Mouse (Mus musculus) layer of hippocampus, adult 2 months (tissue): ENCODE measurements around the gene 0610037L13Rik. TPM values are rescaled to one million over a fixed set of nuclear protein-coding genes. Genes with fewer than 3 reads are reported as not detected.

Source experiments
- DNase-seq, 2 experiments: peaks; one replicate each; pipeline ENCODE4 v3.0.0; 2022; ENCODE audit warnings: low spot score in 2 of 2
- H3K27ac ChIP-seq: fragments of 200-600 bp; 2 replicates; pipeline ENCODE4 v1.8.1; 2022
- H3K4me3 ChIP-seq: fragments of 200-600 bp; 2 replicates; pipeline ENCODE4 v1.8.1; 2022; ENCODE audit warnings: mild to moderate bottlenecking
- CTCF ChIP-seq: fragments of 200-600 bp; conservative IDR thresholded peaks from 2 replicates; pipeline ENCODE4 v1.8.1; 2022; ENCODE audit warnings: antibody characterized with exemption, mild to moderate bottlenecking, moderate library complexity
- long read RNA-seq, 2 experiments: library from polyadenylated mRNA; stranded (forward); transcript quantifications; one replicate each; pipeline ENCODE4 v2.0.0; 2021; ENCODE audit warnings: borderline mapping rate in 2 of 2
- total RNA-seq, 2 experiments: library from RNA; stranded (reverse); gene quantifications; 2 replicates each; pipeline ENCODE4 v1.2.3; 2021

The 0610037L13Rik gene
- total RNA-seq, result 10 to 100 TPM; 69.2 to 74.3 TPM
- long read RNA-seq, experiment 1, transcript 0610037L13Rik-207 (7 exons, 1,551 nt), result minor isoform, 9 of 46 reads
- long read RNA-seq, experiment 1, transcript 0610037L13Rik-206 (7 exons, 835 nt), result minor isoform, 6 of 46 reads
- long read RNA-seq, experiment 1, transcript 0610037L13Rik-212 (8 exons, 2,997 nt), result major isoform, 16 of 46 reads
- long read RNA-seq, experiment 1, partial matches to known transcripts, result 6 of 46 reads
- long read RNA-seq, experiment 1, other reads (novel, unspliced or antisense), result 9 of 46 reads
- long read RNA-seq, experiment 2, transcript 0610037L13Rik-207 (7 exons, 1,551 nt), result minor isoform, 12 of 71 reads
- long read RNA-seq, experiment 2, transcript 0610037L13Rik-206 (7 exons, 835 nt), result minor isoform, 6 of 71 reads
- long read RNA-seq, experiment 2, transcript 0610037L13Rik-212 (8 exons, 2,997 nt), result major isoform, 38 of 71 reads
- long read RNA-seq, experiment 2, partial matches to known transcripts, result 2 of 71 reads
- long read RNA-seq, experiment 2, other reads (novel, unspliced or antisense), result 11 of 71 reads

DNA sequence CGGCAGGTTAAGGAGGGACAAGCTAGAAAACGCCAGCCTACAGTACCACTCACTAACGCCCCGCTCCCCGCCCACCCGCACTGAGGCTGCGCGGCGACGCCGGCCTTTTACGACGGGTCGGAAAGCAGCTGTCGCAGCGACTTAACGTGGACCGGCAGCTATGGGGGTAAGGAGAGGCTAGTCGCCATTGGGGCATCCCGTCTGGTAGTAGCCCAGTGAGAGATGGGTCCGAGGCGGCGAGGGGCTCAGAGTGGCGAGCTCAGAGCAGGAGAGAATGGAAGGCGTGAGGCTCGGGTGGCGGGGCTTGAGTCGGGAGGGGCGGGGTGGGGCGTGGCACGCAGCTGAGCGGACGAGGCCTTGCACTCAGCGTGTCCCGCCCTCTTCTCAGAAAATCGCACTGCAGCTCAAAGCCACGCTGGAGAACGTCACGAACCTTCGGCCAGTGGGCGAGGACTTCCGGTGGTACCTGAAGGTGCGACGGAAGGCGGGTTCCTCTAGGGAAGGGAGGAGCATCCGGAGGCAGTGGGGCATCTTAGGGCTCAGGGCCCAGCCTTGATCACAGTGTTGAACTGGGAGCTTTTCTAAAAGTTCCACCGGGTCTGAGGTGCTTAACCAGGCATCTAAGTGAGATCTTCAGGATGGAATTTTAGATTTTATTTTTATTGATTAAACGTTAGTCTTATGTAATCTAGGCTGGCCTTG is at the start of gene 0610037L13Rik:
TSS of gene 0610037L13Rik (plus strand) at position 83 of the 702 bp plus-strand sequence.
- Histone ChIP-seq H3K4me3 (peak within 1 kb of the TSS; percentile 60), H3K27ac (peak within 1 kb of the TSS; percentile 88)
- no peak for TF ChIP-seq CTCF
- DNase-seq, result peak; percentile 90 to 96

DNA sequence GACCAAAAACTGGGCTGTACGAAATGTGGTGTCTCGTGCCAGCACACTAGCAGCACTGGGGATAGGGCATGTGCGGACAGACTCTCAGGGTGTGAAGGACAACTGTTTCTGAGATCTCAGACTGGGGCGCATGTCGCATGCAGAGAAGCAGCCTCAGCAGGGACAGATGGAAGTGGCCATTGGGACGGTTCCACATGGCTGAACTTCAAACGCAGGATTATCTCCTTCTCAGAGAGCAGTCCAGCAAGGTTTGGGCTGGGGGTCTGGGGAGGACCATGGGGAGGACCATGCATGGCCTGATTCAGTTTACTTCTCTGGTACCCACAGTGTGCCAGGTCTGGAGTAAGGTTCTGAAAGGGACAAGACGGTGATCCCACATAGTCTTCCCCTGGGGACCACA is 45.9 kb upstream of the 0610037L13Rik start:
- Histone ChIP-seq H3K27ac (no peak overlapping the region), H3K4me3 (no peak overlapping the region)
- no peak for DNase-seq
- no peak for TF ChIP-seq CTCF

DNA sequence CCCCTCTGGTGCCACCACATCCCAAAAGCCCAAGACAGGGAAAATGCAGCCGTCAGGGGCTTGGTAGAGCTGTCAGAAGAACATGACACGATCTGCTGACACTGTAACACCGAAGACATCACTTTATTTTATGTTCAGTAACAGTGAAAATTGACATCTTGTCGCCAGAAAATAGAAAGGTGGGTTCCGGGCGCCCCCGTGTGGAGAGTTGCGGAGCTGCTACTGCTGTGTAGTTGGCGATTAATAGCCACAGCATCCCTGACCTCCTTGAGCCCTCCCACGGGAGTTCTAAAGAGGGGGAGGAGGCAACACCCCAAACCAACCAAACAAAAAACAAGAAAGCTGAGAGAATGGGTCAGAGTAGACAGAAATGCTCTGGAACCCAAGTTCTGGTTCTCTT is 44.6 kb upstream of the 0610037L13Rik start:
- DNase-seq, result peak; percentile 69 to 89
- TF ChIP-seq CTCF, result peak; percentile 97
- no peak overlapping the region for H3K4me3 ChIP-seq
- H3K27ac ChIP-seq, result peak overlapping the region; percentile 59; the same call in 1 of the 2 replicates

GRCm38 (mm10) chr4:107846795-107847194 is 42.8 kb upstream of the 0610037L13Rik start:
- DNase-seq, result no peak
- TF ChIP-seq CTCF, result no peak
- Histone ChIP-seq H3K27ac (no peak overlapping the region), H3K4me3 (no peak overlapping the region)

GRCm38 (mm10) chr4:107848546-107848945 is 41.1 kb upstream of the 0610037L13Rik start:
- no peak for TF ChIP-seq CTCF

DNA sequence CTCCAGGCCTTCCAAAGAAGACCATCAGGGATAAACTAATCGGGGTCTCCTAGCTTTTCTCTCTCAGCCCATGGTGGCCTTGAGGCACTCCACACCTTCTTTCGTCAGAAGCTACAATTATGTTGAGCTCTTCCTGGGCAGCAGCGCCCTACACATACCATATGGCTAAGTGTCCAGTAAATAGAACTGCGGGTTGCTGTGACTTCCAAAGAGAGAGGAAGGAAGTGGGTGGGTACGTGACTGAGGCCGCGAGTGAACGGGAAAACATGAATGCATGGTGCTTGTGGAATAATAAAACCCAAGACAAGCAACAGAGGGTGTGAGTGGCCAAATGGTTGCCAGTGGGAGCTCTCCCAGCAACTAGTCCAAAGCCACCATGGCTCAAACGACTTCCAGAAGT is 40.0 kb upstream of the 0610037L13Rik start:
- H3K4me3 ChIP-seq, result no peak overlapping the region
- no peak overlapping the region for H3K27ac ChIP-seq
- DNase-seq, result no peak
- TF ChIP-seq CTCF, result no peak

More at GRCm38 (mm10) chr4:107848546-107848945, 41.1 kb upstream of the 0610037L13Rik start:
- no peak overlapping the region for H3K27ac ChIP-seq
- H3K4me3 ChIP-seq, result no peak overlapping the region
- no peak for DNase-seq

DNA sequence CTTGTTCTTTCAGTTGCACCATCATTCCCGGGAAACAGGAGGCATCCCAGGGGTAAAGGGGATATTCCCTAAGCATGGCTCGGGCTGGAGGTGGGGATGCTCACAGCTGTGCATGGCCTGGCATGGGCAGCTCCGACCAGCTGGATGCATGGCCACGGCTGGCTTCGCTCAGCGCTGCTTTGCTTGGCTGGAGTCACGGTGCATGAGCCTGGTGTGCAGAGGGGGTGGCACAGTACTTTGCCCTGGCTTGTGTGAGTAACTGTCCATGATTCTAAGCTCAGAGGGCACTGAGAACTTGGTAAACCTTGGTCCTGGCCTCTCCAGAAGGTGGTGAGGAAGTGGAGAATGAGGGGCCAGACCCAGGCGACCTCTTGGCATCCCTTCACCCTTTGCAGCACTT is 39.5 kb upstream of the 0610037L13Rik start:
- DNase-seq, result no peak
- H3K4me3 ChIP-seq, result no peak overlapping the region
- no peak for TF ChIP-seq CTCF
- no peak overlapping the region for H3K27ac ChIP-seq

- Histone ChIP-seq H3K4me3 (no peak overlapping the region), H3K27ac (no peak overlapping the region)
- TF ChIP-seq CTCF, result no peak
- DNase-seq, result no peak
Observed at GRCm38 (mm10) chr4:107853333-107853732, 36.3 kb upstream of the 0610037L13Rik start.

DNA sequence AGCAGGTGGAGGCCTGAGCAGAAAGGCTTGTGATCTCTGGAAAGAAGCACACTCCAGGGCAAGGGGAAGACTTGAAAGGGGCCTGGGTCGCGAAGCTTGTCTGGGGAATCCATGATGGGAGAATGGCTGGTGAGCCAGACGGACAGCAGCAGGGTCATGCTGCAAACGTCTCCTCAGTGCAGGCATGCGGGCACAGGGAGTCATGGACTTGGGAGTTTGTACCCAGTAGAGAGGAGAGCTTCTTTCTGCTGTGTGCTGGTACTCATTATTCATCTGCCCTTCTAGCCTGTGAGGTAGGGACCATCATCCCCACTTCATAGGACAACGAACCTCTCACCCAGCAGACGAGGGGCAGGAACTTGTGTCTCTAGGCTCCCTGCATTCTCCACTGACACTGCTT is 35.8 kb upstream of the 0610037L13Rik start:
- DNase-seq, result no peak

GRCm38 (mm10) chr4:107856958-107857686 is 32.5 kb upstream of the 0610037L13Rik start:
- Histone ChIP-seq H3K27ac (peak overlapping the region; percentile 63), H3K4me3 (no peak overlapping the region)
- peak; percentile 64 for TF ChIP-seq CTCF
- DNase-seq, result no peak

More for the DNA sequence above, 35.8 kb upstream of the 0610037L13Rik start:
- no peak for TF ChIP-seq CTCF
- H3K27ac ChIP-seq, result no peak overlapping the region
- H3K4me3 ChIP-seq, result no peak overlapping the region

DNA sequence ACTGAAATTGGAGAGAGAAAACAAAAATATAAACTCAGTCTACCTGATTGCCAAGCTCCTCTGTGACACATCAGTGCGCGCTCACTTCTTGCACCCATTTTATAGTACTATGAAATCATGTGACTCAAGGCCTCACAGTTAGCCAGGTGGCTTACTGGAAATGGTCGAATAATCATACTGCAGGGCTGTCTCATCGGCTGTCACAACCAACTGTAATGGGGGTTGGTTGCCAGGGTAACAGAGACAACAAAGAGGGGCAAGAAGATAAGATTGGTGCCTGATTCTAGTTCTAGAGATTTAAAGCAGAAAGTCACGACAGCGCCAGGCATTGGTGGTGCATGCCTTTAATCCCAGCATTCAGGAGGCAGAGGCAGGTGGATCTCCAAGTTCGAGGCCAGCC is 30.6 kb upstream of the 0610037L13Rik start:
- no peak overlapping the region for H3K4me3 ChIP-seq
- H3K27ac ChIP-seq, result no peak overlapping the region
- no peak for TF ChIP-seq CTCF
- DNase-seq, result peak in 1 of 2 experiments; percentile 54

- H3K4me3 ChIP-seq, result no peak overlapping the region
- no peak overlapping the region for H3K27ac ChIP-seq
- TF ChIP-seq CTCF, result no peak
- no peak for DNase-seq
Observed at GRCm38 (mm10) chr4:107864866-107865265, 24.7 kb upstream of the 0610037L13Rik start.
